Mouse (Mus musculus) heart, adult 18-20 months (tissue): ENCODE data around the gene Fasn. TPM values are rescaled to one million over a fixed set of nuclear protein-coding genes. Genes with fewer than 3 reads are reported as not detected.
"Not testable (repeated sequence)": the region's sequence is repeated elsewhere in the genome, so short reads cannot be mapped to it uniquely, and the experiment has no call there.

ENCODE experiments used
- DNase-seq, 2 experiments: peaks; one replicate each; pipeline ENCODE4 v3.0.0; 2021 to 2022; ENCODE audit warnings: mixed read lengths in 1 of 2
- long read RNA-seq, 2 experiments: library from polyadenylated mRNA; stranded (forward); transcript quantifications; one replicate each; pipeline ENCODE4 v2.0.0; 2021
- total RNA-seq, 2 experiments: library from RNA; stranded (reverse); gene quantifications; 2 replicates each; pipeline ENCODE4 v1.2.3; 2021

The Fasn gene
- total RNA-seq: 100 to 1,000 TPM in 1 of 2 experiments, 10 to 100 TPM in 1; 41.4 to 258 TPM
- long read RNA-seq, experiment 1, full-length matches to known transcripts: 1 of 4 reads
- long read RNA-seq, experiment 1, partial matches to known transcripts: 3 of 4 reads
- long read RNA-seq, experiment 1, other reads (novel, unspliced or antisense): 0 of 4 reads
- long read RNA-seq, experiment 2, full-length matches to known transcripts: 8 of 49 reads
- long read RNA-seq, experiment 2, partial matches to known transcripts: 31 of 49 reads
- long read RNA-seq, experiment 2, other reads (novel, unspliced or antisense): 10 of 49 reads

DNA sequence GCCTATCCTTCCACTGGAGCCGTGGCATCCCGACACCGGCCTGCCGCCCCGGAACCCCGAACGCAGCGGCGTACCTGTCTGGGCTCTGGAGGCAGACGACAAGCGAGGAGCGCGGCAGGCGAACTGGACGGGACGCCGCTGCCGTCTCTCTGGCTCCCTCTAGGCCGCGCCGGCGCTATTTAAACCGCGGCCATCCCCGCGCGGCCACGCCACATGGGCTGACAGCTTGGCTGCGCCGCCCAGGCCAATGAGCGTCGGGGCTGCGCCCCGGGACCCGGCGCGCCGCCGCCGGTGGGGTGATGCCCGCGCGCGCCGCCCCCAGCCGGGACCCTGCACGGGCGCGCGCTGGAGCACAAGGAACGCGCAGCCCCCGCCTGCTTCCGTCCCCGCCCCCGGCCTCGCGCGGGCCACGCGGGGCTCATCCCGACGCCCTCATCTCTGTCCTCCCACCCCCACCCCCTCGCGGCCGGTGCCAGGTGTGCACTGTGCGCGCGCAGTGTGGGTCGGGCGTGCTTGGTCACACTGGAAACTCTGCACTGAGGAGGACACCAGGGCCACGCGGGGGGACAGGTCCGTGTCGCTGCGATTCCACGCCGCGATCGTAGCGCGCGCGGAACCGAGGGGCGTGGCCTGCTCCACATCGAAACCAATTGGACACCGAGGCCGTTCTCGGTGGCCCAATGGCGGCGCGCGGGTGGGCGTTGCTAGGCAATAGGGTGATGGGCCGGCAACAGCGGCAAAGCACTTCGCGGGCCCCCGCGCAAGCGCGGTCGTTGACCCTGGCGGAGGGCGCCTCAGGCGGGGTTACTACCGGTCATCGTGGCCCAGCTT lies at the start of gene Fasn:
Gene Fasn, minus strand, starts transcription at position 592 of the 831 bp plus-strand sequence.
- DNase-seq: peak; percentile 95 to 97

DNA sequence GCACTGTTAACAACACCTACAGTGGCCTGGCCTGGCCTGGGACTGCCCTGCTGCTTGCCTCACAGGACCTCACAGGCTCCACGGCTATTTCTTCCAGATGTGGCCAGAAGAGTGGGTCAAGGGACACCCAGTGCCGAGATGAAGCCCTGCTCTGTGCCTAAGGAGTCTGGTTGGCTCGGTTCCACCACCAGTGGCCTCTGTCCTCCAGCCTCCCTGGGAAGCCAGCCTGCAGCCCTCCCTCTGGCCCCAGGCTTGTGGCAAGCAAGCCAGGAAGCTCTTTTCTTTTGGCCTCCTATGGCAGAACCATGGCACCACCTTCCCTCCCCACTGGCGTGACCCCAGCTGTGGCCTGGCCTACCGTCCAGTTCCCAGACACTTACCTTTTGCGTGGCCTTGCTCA lies 48.9 kb upstream of the Fasn start:
- DNase-seq: peak in 1 of 2 experiments; percentile 39

GRCm38 (mm10) chr11:120871521-120871920 lies 47.2 kb upstream of the Fasn start:
- no peak for DNase-seq

DNA sequence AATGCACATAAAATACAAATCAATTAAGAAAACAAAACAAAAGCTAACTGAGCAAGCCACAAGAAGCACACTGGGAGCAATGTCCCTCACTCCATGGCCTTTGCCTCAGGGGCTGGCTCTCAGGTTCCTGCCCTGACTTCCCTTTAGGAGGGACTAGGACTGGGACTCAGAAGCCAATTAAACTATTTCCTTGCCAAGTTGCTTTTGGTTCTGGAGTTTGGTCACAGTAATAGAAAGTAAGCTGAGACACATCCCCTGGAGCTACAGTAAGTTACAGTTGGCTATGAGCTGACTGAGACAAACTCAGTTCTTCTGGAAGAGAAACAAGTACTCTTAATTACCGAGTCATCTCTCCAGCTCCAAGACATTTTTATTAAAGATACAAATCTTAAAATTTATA lies 41.5 kb upstream of the Fasn start:
- no peak for DNase-seq

GRCm38 (mm10) chr11:120862819-120863218 lies 38.5 kb upstream of the Fasn start:
- no peak for DNase-seq

DNA sequence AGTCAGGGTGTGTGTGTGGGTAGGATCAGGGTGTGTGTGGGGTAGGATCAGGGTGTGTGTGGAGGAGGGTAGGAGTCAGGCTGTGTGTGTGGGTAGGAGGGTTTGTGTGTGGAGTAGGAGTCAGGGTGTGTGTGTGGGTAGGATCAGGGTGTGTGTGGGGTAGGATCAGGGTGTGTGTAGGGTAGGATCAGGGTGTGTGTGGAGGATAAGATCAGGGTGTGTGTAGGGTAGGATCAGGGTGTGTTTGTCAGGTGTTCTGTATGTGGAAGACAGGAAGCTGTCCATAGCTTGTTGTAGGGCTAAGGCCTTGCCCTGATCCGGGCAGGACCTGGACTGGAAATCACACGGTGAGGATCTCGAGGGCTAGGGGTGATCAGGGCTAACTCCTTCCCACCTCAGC lies 31.6 kb upstream of the Fasn start:
- not testable (repeated sequence) for DNase-seq

- DNase-seq: no peak
Measured at GRCm38 (mm10) chr11:120853788-120854187, 29.4 kb upstream of the Fasn start.

DNA sequence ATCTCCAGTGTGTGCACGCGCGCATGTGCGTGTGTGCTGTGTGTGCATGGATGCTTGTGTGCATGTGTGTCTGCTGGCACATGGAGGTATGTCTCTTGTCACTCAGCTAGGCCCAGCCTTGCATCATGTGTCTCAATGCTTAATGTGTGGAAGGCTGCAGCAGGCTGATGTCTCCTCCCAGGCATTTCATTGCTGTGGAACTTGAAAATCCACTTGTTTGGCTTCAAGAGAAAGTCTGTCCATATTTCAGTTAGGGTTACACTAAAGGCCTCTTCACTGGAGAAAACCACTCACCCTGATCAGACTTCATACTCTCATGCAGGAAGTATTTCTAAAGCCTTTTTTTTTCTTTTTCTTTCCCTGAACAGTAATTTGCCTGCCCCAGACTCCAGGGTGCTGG lies 28.8 kb upstream of the Fasn start:
- no peak for DNase-seq

DNA sequence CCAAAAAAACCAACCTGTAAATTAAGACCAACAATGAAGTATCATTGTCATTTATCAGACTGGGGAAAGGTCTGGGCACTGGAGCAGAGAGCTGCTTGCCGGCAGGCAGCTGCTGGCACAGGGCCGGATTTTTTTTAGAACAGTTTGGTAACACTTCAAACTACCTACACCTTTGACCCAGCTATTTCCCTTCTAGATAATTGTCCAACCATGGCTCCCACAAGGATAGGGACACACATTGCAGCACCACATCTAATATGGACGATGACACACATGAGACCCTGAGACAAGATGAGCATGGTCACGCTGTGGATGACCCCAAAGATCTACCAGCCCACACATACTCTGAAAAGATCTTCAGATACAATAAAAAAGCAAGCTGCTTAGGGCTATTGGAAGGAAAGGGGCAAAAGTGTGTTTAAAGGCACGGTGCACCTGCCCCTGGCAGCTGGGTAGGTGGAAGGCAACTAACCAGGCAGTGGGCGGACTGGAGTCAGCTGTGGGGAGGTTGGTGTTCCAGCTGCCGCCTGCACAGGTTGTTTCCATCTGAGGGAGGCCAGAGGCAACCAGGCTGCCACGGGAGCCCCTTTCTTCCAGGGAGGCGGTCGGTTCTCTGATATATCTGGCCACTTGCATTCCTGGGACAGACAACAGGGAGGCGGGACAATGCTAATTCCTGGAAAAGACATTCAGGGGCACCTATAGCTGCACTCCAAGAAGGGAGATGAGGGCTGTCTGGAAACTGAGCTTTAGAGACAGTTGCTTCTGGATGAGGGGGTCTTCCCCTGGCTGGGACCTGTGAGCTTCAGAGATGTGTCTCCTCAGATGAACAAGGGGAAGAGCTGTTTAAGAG lies 28.0 kb upstream of the Fasn start:
- DNase-seq: peak; percentile 68 to 69

DNA sequence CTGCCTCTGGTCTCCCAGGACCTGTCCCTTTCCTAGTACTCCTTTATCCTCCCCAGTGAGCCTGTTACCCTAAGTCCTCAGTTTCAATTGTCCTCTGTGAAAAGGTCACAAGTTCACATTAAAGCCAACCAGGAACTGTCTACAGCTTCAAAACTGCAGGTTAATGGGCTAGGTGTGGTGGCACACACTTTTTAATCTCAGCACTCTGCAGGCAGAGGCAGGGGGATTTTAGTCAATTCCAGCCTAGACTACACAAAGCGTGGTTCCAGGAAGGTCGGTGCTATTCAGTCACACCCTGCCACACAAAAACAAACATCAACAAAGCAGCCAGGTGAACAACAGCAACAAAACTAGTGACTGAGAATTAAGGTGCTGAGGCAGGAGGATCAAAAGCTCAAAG lies 27.2 kb upstream of the Fasn start:
- DNase-seq: no peak

DNA sequence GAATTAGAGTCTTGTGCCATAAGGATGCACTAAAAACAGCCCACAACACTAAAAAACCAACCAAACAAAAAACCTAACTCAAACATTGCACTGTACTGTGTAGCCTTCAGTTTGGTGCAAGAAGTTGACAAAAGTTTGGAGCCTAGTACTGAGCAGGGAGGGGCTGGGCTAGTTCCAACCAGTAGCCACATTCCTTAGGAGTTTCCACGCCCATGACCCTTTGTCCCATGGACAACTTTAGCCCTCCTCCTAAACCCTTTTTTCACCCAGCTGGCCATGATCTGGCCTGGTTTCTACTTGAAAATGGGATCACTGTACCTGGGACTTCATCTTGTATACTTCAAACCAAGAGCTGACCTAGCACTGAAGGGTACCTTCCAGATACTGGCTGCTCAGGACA lies 26.8 kb upstream of the Fasn start:
- DNase-seq: no peak

DNA sequence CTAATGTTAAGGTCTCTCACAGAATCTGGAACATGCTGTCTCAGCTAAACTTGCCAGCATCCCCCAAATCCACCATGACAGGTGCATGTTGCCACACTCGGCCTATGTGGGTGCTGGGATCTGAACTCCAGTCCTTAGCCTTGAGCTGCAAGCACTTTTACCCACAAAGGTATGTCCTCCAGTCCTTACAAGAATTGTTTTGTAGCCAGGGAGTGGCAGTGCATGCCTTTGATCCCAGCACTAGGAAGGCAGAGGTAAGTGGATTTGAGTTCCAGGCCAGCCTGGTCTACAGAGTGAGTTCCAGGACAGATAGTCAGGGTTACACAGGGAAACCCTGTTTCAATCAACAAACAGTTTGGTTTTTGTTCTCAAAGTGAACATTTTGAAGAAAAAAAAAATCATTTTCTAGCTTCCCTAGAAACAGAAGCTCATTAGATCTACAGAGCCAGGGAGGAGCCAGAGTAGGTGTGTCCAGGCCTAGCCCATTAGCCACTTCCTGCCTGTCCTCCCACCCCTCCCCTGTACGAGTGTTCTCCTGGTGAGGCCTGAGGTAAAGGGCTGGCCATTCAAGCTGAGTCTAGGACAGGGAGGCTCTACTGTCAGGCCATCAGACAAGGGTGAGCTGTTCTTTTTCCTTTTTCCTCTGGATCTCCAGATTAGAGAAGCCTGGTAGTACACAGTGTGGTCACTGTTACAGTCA lies 26.1 kb upstream of the Fasn start:
- DNase-seq: peak in 1 of 2 experiments; percentile 22

DNA sequence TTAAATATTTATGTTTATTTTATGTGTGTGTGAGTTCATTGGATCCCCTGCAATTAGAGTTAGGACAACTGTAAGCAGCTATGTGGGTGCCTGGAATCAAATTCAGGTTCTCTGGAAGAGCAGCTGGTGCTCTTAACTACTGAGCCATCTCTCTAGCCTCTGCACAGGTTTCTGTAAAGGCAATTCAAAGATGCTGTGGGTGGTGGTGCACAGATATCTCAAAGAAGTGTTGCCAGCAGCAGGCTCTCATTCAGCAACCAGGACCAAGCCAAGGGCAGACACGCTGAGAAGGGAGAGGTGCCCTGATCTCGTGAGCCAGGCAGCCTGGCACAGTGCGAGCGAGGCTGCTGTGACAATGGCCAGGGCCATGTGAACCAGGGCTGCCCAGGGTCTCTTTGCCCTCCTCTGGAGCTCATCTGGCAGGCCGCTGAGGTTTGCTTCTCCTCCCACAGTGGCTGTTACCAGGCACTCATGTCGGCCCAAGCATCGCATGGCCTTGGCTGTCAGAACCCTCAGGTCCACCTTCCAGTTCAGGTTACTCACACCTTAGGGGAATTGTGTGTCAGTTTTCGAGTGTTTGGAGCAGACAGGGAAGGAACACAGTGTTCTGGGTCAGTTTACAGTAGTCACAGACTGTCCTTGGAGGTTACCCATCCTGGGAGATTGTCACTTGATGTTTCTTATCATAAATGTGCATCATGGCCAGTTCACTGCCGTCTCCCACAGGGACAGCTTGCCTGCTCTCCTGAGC lies 22.6 kb upstream of the Fasn start:
- no peak for DNase-seq

- DNase-seq: no peak
Measured at GRCm38 (mm10) chr11:120844329-120844728, 20.0 kb upstream of the Fasn start.

DNA sequence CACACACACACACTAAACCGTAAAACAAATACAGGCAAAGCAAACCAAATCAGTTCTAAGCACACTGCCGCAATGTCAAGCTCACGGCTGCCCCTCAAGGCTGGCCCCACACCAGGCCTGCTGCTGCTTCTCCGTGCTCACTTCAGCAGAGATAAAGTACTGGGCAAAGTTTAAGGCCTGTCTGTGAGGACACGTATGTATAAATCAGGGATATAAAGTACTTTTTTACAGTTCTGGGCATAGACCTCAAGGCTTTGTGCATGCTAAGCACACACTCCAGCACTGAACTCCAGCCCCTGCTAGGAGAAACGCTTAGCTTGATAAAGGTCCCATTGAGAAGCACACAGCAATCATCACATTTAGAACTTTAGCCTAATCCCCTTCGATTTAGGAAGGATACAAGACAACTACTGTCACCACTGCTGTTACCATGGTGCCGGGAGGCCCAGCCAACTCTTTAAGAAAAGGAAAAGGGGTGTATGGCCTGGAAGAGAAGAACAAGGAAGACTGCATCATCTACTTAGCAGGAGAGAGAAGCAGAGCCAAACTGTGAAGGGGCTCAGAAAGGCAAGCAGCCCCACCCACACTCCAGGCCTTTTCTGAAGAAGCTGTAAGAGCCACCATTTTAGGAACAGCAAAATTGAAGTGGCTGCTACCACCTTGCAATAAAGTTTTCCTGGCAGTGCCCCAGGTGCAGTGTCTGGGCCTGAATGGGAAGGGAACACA lies 9.4 kb upstream of the Fasn start:
- no peak for DNase-seq

- not testable (repeated sequence) for DNase-seq
Measured at GRCm38 (mm10) chr11:120832962-120833361, 8.6 kb upstream of the Fasn start.

GRCm38 (mm10) chr11:120831659-120832440 lies 7.5 kb upstream of the Fasn start:
- no peak for DNase-seq

DNA sequence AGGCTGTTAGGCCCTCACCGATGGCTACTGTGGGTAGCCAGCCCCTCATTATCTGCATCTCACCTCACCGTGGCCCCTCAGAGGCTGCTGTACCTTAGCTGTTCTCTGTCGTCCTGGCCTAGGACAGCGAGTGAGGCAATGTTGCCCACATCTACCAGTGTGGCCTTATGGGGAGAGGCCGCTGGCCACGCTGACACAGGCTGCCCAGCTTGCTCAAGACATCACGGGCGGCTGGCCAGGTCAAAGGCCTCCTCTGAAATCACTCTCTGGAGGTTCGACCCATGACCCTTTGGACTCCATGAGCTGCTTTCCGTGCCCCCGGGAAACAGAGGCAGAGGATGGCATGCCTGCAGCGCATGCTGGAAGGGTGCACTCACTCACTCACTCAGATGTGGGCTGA lies 6.3 kb upstream of the Fasn start:
- no peak for DNase-seq

DNA sequence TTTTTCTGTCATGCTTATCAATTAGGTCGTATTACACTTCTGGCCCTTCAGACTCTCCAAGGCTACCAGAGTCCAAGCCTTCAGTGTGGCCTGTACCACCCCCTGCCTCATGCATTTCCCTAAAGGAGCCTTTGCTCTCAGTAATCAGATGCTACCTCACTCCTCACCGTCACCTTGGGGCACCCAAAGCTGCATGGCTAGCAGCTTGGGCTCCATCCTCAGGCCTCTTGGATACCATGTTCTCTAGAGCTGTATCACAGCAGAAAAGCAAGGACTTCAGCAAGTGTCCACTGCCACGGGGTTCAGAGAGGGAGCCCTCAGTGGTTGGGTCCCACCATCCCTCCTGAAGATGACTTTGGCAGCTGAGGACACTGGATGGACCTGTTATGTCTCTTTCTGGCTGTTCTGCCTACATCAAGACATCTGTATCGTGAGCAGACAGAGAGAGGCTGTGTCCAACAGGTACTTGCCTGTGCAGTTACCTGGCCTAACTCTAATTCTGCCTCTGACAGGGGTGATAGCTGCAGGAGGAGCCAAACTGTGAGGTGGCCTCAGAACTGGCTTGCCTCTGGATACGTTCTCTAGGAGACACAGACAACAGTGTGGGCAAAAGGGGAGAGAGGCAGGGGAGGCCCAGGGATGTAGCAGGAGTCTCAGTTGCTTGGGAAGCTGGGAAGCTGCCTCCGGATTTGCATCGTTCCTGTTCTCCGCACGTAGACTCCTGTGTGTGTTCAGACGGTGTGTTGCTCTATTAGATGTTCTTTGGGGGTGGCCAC lies 5.6 kb upstream of the Fasn start:
- DNase-seq: no peak
